Mouse (Mus musculus): ENCODE data around the gene A930018P22Rik.
"Not testable (repeated sequence)": the region's sequence is repeated elsewhere in the genome, so short reads cannot be mapped to it uniquely, and the experiment has no call there.

Gene A930018P22Rik

GRCm38 (mm10) chr2:104117173-104117572 is 5.4 kb upstream of the A930018P22Rik start:
- not testable (repeated sequence) for DNase-seq (ENCODE audit: low read depth, low spot score)

GRCm38 (mm10) chr2:104119097-104119496 is 3.5 kb upstream of the A930018P22Rik start:
- no peak for DNase-seq (ENCODE audit: low read depth, low spot score)

- DNase-seq (ENCODE audit: low read depth, low spot score): no peak
Observed at GRCm38 (mm10) chr2:104120312-104120711, 2.3 kb upstream of the A930018P22Rik start.

- DNase-seq (ENCODE audit: low read depth, low spot score): no peak
Observed at GRCm38 (mm10) chr2:104121681-104122504, 676 bp upstream of the A930018P22Rik start.

GRCm38 (mm10) chr2:104123540-104123939 is 971 bp downstream of the A930018P22Rik start:
- DNase-seq (ENCODE audit: low read depth, low spot score): no peak

GRCm38 (mm10) chr2:104124071-104124470 is 1.5 kb downstream of the A930018P22Rik start:
- DNase-seq (ENCODE audit: low read depth, low spot score): no peak

GRCm38 (mm10) chr2:104128803-104129531 is 6.4 kb downstream of the A930018P22Rik start:
- no peak for DNase-seq (ENCODE audit: low read depth, low spot score)

- no peak for DNase-seq (ENCODE audit: low read depth, low spot score)
Observed at GRCm38 (mm10) chr2:104130165-104130564, 7.6 kb downstream of the A930018P22Rik start.

GRCm38 (mm10) chr2:104130969-104131368 is 8.4 kb downstream of the A930018P22Rik start:
- no peak for DNase-seq (ENCODE audit: low read depth, low spot score)

GRCm38 (mm10) chr2:104132266-104132859 is 9.8 kb downstream of the A930018P22Rik start:
- no peak for DNase-seq (ENCODE audit: low read depth, low spot score)

GRCm38 (mm10) chr2:104133042-104133810 is 10.7 kb downstream of the A930018P22Rik start:
- no peak for DNase-seq (ENCODE audit: low read depth, low spot score)

GRCm38 (mm10) chr2:104134150-104135056 is 11.8 kb downstream of the A930018P22Rik start:
- peak; percentile 90 for DNase-seq (ENCODE audit: low read depth, low spot score)

GRCm38 (mm10) chr2:104135920-104136319 is 13.4 kb downstream of the A930018P22Rik start:
- no peak for DNase-seq (ENCODE audit: low read depth, low spot score)

- DNase-seq (ENCODE audit: low read depth, low spot score): no peak
Observed at GRCm38 (mm10) chr2:104142140-104142539, 19.6 kb downstream of the A930018P22Rik start.

GRCm38 (mm10) chr2:104144004-104144403 is 21.4 kb downstream of the A930018P22Rik start:
- no peak for DNase-seq (ENCODE audit: low read depth, low spot score)

- DNase-seq (ENCODE audit: low read depth, low spot score): no peak
Observed at GRCm38 (mm10) chr2:104145983-104146382, 23.4 kb downstream of the A930018P22Rik start.

- DNase-seq (ENCODE audit: low read depth, low spot score): no peak
Observed at GRCm38 (mm10) chr2:104147910-104148561, 25.5 kb downstream of the A930018P22Rik start.

- DNase-seq (ENCODE audit: low read depth, low spot score): no peak
Observed at GRCm38 (mm10) chr2:104150608-104151397, 28.2 kb downstream of the A930018P22Rik start.

- DNase-seq (ENCODE audit: low read depth, low spot score): no peak
Observed at GRCm38 (mm10) chr2:104153345-104153744, 30.8 kb downstream of the A930018P22Rik start.

Data from forelimb bud, embryonic 11.5 days (tissue).